Mouse (Mus musculus): ENCODE results near the gene Gm49361. TPM values are rescaled to one million over a fixed set of nuclear protein-coding genes. Genes with fewer than 3 reads are reported as not detected.

The Gm49361 gene
- polyA plus RNA-seq, 2 experiments from 2014 or later = not detected

- peak; percentile 46 for ATAC-seq
These were observed 128.2 kb downstream of the Gm49361 start for GRCm38 (mm10) chr14:57617675-57618074.

GRCm38 (mm10) chr14:57616339-57616965, 129.5 kb downstream of the Gm49361 start:
- peak; percentile 68 for ATAC-seq

GRCm38 (mm10) chr14:57615828-57616227, 130.1 kb downstream of the Gm49361 start:
- no peak for ATAC-seq

- ATAC-seq = peak; percentile 72
These were observed 134.9 kb downstream of the Gm49361 start for GRCm38 (mm10) chr14:57611034-57611433.

- no peak for ATAC-seq
These were observed 136.0 kb downstream of the Gm49361 start for GRCm38 (mm10) chr14:57609816-57610329.

- no peak for ATAC-seq
These were observed 138.4 kb downstream of the Gm49361 start for GRCm38 (mm10) chr14:57607500-57607899.

- no peak for ATAC-seq
These were observed 139.1 kb downstream of the Gm49361 start for GRCm38 (mm10) chr14:57606663-57607365.

- ATAC-seq = peak; percentile 81
These were observed 152.6 kb downstream of the Gm49361 start for GRCm38 (mm10) chr14:57593279-57593678.

Other genes starting within 250 kb of the Gm49361 start
- not detected for gene Il17d, start 221.3 kb downstream of the Gm49361 start, polyA plus RNA-seq (2017; shearing (Covaris generic))
- gene Eef1akmt1, start 174.5 kb downstream of the Gm49361 start, polyA plus RNA-seq (2017; shearing (Covaris generic)) = 100 to 1,000 TPM; 125 to 131 TPM
- 10 to 100 TPM; 26.9 to 29.6 TPM for gene Xpo4, start 80.7 kb downstream of the Gm49361 start, polyA plus RNA-seq (2017; shearing (Covaris generic))
- 10 to 100 TPM; 25.6 to 25.8 TPM for gene Lats2, start 12.3 kb upstream of the Gm49361 start, polyA plus RNA-seq (2017; shearing (Covaris generic))
- 100 to 1,000 TPM; 177 to 178 TPM for gene Sap18, start 52.1 kb upstream of the Gm49361 start, polyA plus RNA-seq (2017; shearing (Covaris generic))
- 1 to 10 TPM; 1.7 to 4.1 TPM for gene Ska3, start 80.1 kb upstream of the Gm49361 start, polyA plus RNA-seq (2017; shearing (Covaris generic))
- 10 to 100 TPM; 74.0 to 89.4 TPM for gene Mrpl57, start 80.1 kb upstream of the Gm49361 start, polyA plus RNA-seq (2017; shearing (Covaris generic))
- 100 to 1,000 TPM; 212 to 215 TPM for gene Zdhhc20, start 144.2 kb upstream of the Gm49361 start, polyA plus RNA-seq (2017; shearing (Covaris generic))